8 mouse cellular contexts compared by ENCODE assay signal in genomic region chr11:5444234-5444598, GRCm38 (mm10). TPM values are rescaled to one million over a fixed set of nuclear protein-coding genes. Genes with fewer than 3 reads are reported as not detected.
DNase-seq lines count a peak whose midpoint lies in the region; ATAC-seq and TF ChIP-seq lines count a peak whose summit lies in the region.

No protein-coding gene starts in this region.

- H3K4me1 ChIP-seq in MEL (ENCODE audit: control insufficient read depth in 1 of 2, insufficient read depth in 2 of 2, low read length in 2 of 2), result peaks cover 16 to 31% of the 10 kb centered on the region in 2 experiments
- H3K4me1 ChIP-seq in heart, embryonic 11.5 days (ENCODE audit: control insufficient read depth, insufficient read depth, low read length), result peaks cover 16% of the 10 kb centered on the region
- H3K4me1 ChIP-seq in lung, embryonic 16.5 days (replicated peaks; ENCODE audit: control insufficient read depth, insufficient read depth, low read length), result peaks cover 25% of the 10 kb centered on the region

- ATAC-seq in heart, embryonic 11.5 days (replicated peaks; ENCODE audit: insufficient number of reproducible peaks, low FRiP score, low TSS enrichment), result peak; percentile 48; the same call in 1 of the 2 replicates
- peak; percentile 49 for ATAC-seq in lung, embryonic 16.5 days (ENCODE audit: low read depth)

- TF ChIP-seq CTCF in MEL (IDR thresholded peaks at IDR 0.05 in 2 of 3, conservative IDR thresholded peaks at IDR 0.05 in 1 of 3; ENCODE audit: control insufficient read depth in 1 of 3, insufficient read depth in 1 of 3, low read depth in 2 of 3, low read length in 3 of 3, poor library complexity in 1 of 3, severe bottlenecking in 1 of 3), result no peak

- DNase-seq in 3134 (ENCODE audit: extremely low read depth, insufficient read length, low spot score), result peak; percentile 42
- peak; percentile 43 for DNase-seq in MEL (ENCODE audit: low read depth, low spot score)
- DNase-seq in embryo, embryonic 11 days, result peak; percentile 72
- DNase-seq in kidney, postnatal 14 days, result peak; percentile 66
- peak; percentile 38 for DNase-seq in right cerebral cortex, postnatal 14 days
- peak; percentile 24 for DNase-seq in urinary bladder, postnatal 25 days (ENCODE audit: low spot score)

- H3K9me3 ChIP-seq in MEL (replicated peaks; ENCODE audit: insufficient read depth, low read length), result no peaks in the 10 kb centered on the region
- no peaks in the 10 kb centered on the region for H3K9me3 ChIP-seq in heart, embryonic 11.5 days (replicated peaks; ENCODE audit: control insufficient read depth, low read length)
- no peaks in the 10 kb centered on the region for H3K9me3 ChIP-seq in lung, embryonic 16.5 days (ENCODE audit: control insufficient read depth, low read length)

- peaks cover 0 to 29% of the 10 kb centered on the region in 2 experiments; a peak in 2 of 4 replicates for H3K36me3 ChIP-seq in MEL (ENCODE audit: control insufficient read depth in 1 of 2, insufficient read depth in 2 of 2, low read length in 2 of 2)
- no peaks in the 10 kb centered on the region for H3K36me3 ChIP-seq in heart, embryonic 11.5 days (ENCODE audit: control insufficient read depth, insufficient read depth, low read length)
- H3K36me3 ChIP-seq in lung, embryonic 16.5 days (ENCODE audit: control insufficient read depth, insufficient read depth, low read length), result no peaks in the 10 kb centered on the region

- peaks cover 38% of the 10 kb centered on the region for H3K79me2 ChIP-seq in MEL (ENCODE audit: control insufficient read depth, insufficient read depth, low read length, poor library complexity)

- TF ChIP-seq POLR2A in MEL (IDR thresholded peaks at IDR 0.05; ENCODE audit: control insufficient read depth in 1 of 2, insufficient read depth in 1 of 2, low read depth in 1 of 2, low read length in 2 of 2, poor library complexity in 1 of 2), result no peak

- peak overlapping the region; percentile 97 for H3K4me2 ChIP-seq in heart, embryonic 11.5 days
- peak overlapping the region; percentile 93 for H3K4me2 ChIP-seq in lung, embryonic 16.5 days (ENCODE audit: low read depth, low read length)

- TF ChIP-seq RAD21 in MEL (IDR thresholded peaks at IDR 0.05; ENCODE audit: low read depth, low read length), result no peak

- peaks cover 2% of the 10 kb centered on the region in 2 experiments; a peak in 2 of 4 replicates for H3K27me3 ChIP-seq in MEL (ENCODE audit: control insufficient read depth in 1 of 2, insufficient read depth in 2 of 2, low read length in 2 of 2)
- H3K27me3 ChIP-seq in heart, embryonic 11.5 days (ENCODE audit: control insufficient read depth, insufficient read depth, low read length), result no peaks in the 10 kb centered on the region; the same call in 1 of the 2 replicates
- no peaks in the 10 kb centered on the region for H3K27me3 ChIP-seq in lung, embryonic 16.5 days (ENCODE audit: control insufficient read depth, insufficient read depth, low read depth, low read length)

- TF ChIP-seq EP300 in MEL (IDR thresholded peaks at IDR 0.05; ENCODE audit: low read depth in 1 of 2, low read length in 2 of 2), result no peak

- H3K4me3 ChIP-seq in MEL (ENCODE audit: control insufficient read depth in 1 of 2, insufficient read depth in 1 of 2, low read depth in 2 of 2, low read length in 2 of 2), result peak overlapping the region; percentile 77 to 93
- H3K4me3 ChIP-seq in heart, embryonic 11.5 days (ENCODE audit: low read depth, low read length), result peak overlapping the region; percentile 91
- H3K4me3 ChIP-seq in lung, embryonic 16.5 days (ENCODE audit: low read length), result peak overlapping the region; percentile 87

- WGBS in heart, embryonic 11.5 days (ENCODE audit: insufficient replicate concordance), result 0% methylated on average over 19 of the region's 57 CpGs
- under 1% methylated on average over 25 of the region's 57 CpGs for WGBS in lung, embryonic 16.5 days

- peak overlapping the region; percentile 90 for H3K9ac ChIP-seq in MEL (ENCODE audit: control insufficient read depth, low read depth, low read length, poor library complexity, severe bottlenecking)
- H3K9ac ChIP-seq in heart, embryonic 11.5 days (ENCODE audit: low read depth, low read length), result peak overlapping the region; percentile 86
- peak overlapping the region; percentile 86 for H3K9ac ChIP-seq in lung, embryonic 16.5 days (ENCODE audit: low read length)

- H3K27ac ChIP-seq in MEL (ENCODE audit: control insufficient read depth, low read depth, low read length), result no peak overlapping the region
- peak overlapping the region; percentile 81 for H3K27ac ChIP-seq in heart, embryonic 11.5 days (ENCODE audit: low read depth, low read length)
- peak overlapping the region; percentile 79 for H3K27ac ChIP-seq in lung, embryonic 16.5 days (ENCODE audit: low read length)

TF ChIP-seq in MEL, 35 proteins besides CTCF, POLR2A, EP300 and RAD21:
- TF ChIP-seq MXI1 (IDR thresholded peaks at IDR 0.05; ENCODE audit: low read depth, low read length) (0 out of 2 replicates have a peak, but pooled peaks have one; percentile 21), GATA1 (IDR thresholded peaks at IDR 0.05; ENCODE audit: low read depth, low read length) (no peak), RCOR1 (IDR thresholded peaks at IDR 0.05; ENCODE audit: low read depth, low read length) (no peak)

RNA-seq across cellular contexts. Expression of gene Znrf3, which starts 0.4 kb away (rescaled TPM):
- total RNA-seq in MEL (2012; rRNA removed), result 8.2 and 9.2 TPM in 2 replicates
- polyA plus RNA-seq in MEL (2012; ENCODE audit: insufficient read depth in 1 of 2, insufficient read length in 2 of 2, low read depth in 1 of 2, low replicate concordance in 2 of 2, missing spikeins in 1 of 2), result 1 to 10 TPM in 1 of 2 experiments, not detected in 1; 9.0 TPM
- 7.3 and 9.3 TPM in 2 replicates for polyA plus RNA-seq in heart, embryonic 11.5 days (2014; fragmentation: Nextera tagmentation; extraction: Ambion mirVana)
- polyA plus RNA-seq in lung, embryonic 16.5 days (2015; fragmentation: Nextera tagmentation; extraction: Ambion mirVana), result 15.9 and 17.2 TPM in 2 replicates
